Mouse (Mus musculus): ENCODE data around the gene Exoc6b.

- TF ChIP-seq POLR2A (IDR thresholded peaks at IDR 0.05; ENCODE audit: borderline replicate concordance, insufficient read depth, low read length) (no peak), CTCF (IDR thresholded peaks at IDR 0.05; ENCODE audit: borderline replicate concordance, insufficient read depth, low read depth, low read length) (no peak)
Measured at GRCm38 (mm10) chr6:84745570-84745969, 323.7 kb downstream of the Exoc6b start.
